Mouse (Mus musculus) lung, postnatal 0 days (tissue): ENCODE results near the gene Crtap. TPM values are rescaled to one million over a fixed set of nuclear protein-coding genes. Genes with fewer than 3 reads are reported as not detected.

Experiments
- ATAC-seq: fragments of 200-750 bp; cut with Nextera tagmentation; 2 replicates; pipeline ENCODE4 v1.8.0; 2017; ENCODE audit warnings: moderate library complexity
- DNase-seq: peaks from one replicate; pipeline ENCODE4 v3.0.0-alpha.2; 2016; ENCODE audit warnings: low spot score
- H3K27ac ChIP-seq: fragments of 300-500 bp; sonication (generic); 2 replicates; pipeline ENCODE4 v1.5.1; 2014; ENCODE audit warnings: antibody characterized with exemption, mild to moderate bottlenecking, low read length, mixed read lengths
- H3K27me3 ChIP-seq: fragments of 300-500 bp; sonication (generic); replicated peaks from 2 replicates; pipeline ENCODE4 v1.6.1; 2014; ENCODE audit warnings: low read length, mixed read lengths; ENCODE audit not compliant: insufficient read depth
- H3K36me3 ChIP-seq: fragments of 300-500 bp; sonication (generic); 2 replicates; pipeline ENCODE4 v1.6.1; 2014; ENCODE audit warnings: low read length, mixed read lengths; ENCODE audit not compliant: insufficient read depth
- H3K4me1 ChIP-seq: fragments of 300-500 bp; sonication (generic); 2 replicates; pipeline ENCODE4 v1.6.1; 2014; ENCODE audit warnings: antibody characterized with exemption, low read depth, low read length, mixed read lengths; ENCODE audit not compliant: insufficient read depth
- H3K4me2 ChIP-seq: fragments of 300-500 bp; sonication (generic); replicated peaks from 2 replicates; pipeline ENCODE4 v1.6.1; 2014; ENCODE audit warnings: low read depth, mild to moderate bottlenecking, low read length, moderate library complexity, mixed read lengths
- H3K4me3 ChIP-seq: fragments of 300-500 bp; sonication (generic); 2 replicates; pipeline ENCODE4 v1.5.1; 2014; ENCODE audit warnings: low read depth, low read length
- H3K9ac ChIP-seq: fragments of 300-500 bp; sonication (generic); replicated peaks from 2 replicates; pipeline ENCODE4 v1.6.1; 2014; ENCODE audit warnings: low read depth, mild to moderate bottlenecking
- H3K9me3 ChIP-seq: fragments of 300-500 bp; sonication (generic); 2 replicates; pipeline ENCODE4 v1.6.1; 2016; ENCODE audit warnings: low read length, mixed read lengths
- CTCF ChIP-seq: IDR thresholded peaks from 2 replicates; pipeline ENCODE4 v1.5.1; 2016; ENCODE audit warnings: antibody characterized with exemption, mild to moderate bottlenecking
- EP300 ChIP-seq: IDR thresholded peaks from 2 replicates; pipeline ENCODE4 v1.6.1; 2016; ENCODE audit warnings: antibody characterized with exemption, mild to moderate bottlenecking, control low read depth
- WGBS: fragments of 180-500 bp; shearing (Covaris S2); extraction: QIAGEN DNeasy Blood & Tissue Kit; methylation state at CpG from one replicate; pipeline ENCODE4 v1.1.7; 2014; 5-methylcytosine and 5-hydroxymethylcytosine counted together
- polyA plus RNA-seq: library from polyadenylated mRNA; unstranded; fragments of >200 nt; fragmentation: Nextera tagmentation; extraction: Ambion mirVana; gene quantifications from 2 replicates; pipeline ENCODE4 v1.2.1, GENCODE M21; 2015

The Crtap gene
- polyA plus RNA-seq, 1 experiment from 2014 or later = 83.8 TPM

DNA sequence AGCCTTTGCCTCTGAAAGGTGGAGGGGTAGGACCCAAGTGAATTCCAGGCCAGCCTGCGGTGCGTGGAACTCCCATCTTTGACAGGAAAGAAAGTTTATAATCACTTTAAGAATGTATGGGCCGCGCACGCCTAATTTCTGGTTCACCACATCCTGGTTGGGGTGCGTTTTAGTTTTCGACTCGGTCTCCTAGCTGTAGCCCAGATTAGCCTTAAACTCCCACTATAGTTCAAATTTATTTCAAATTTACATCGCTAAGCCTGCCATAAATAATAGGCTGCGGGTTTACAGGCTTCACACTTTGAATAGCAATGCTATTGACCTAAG, 237 bp upstream of the Crtap start:
- H3K4me2 ChIP-seq = peak overlapping the region; percentile 99
- no peaks in the 10 kb centered on the region for H3K4me1 ChIP-seq
- no peaks in the 10 kb centered on the region for H3K27me3 ChIP-seq
- no peaks in the 10 kb centered on the region for H3K36me3 ChIP-seq
- DNase-seq (no peak), ATAC-seq (no peak)
- peak overlapping the region; percentile 63 for H3K4me3 ChIP-seq
- H3K27ac ChIP-seq = peak overlapping the region; percentile 74; the same call in 1 of the 2 replicates
- TF ChIP-seq CTCF (no peak), EP300 (no peak)
- H3K9me3 ChIP-seq = no peaks in the 10 kb centered on the region
- peak overlapping the region; percentile 56 for H3K9ac ChIP-seq
- WGBS = 3% methylated on average over 10 of the region's 10 CpGs

- Histone ChIP-seq H3K9ac (no peak overlapping the region), H3K27ac (0 out of 2 replicates have a peak overlapping the region, but pooled peaks have one; percentile 74), H3K36me3 (no peaks in the 10 kb centered on the region), H3K4me1 (no peaks in the 10 kb centered on the region), H3K9me3 (no peaks in the 10 kb centered on the region), H3K4me2 (peak overlapping the region; percentile 99), H3K27me3 (no peaks in the 10 kb centered on the region), H3K4me3 (peak overlapping the region; percentile 63)
- peak; percentile 61 for TF ChIP-seq CTCF
- TF ChIP-seq EP300 = no peak
- peak; percentile 8; the same call in 1 of the 2 replicates for ATAC-seq
- DNase-seq = peak; percentile 28
- WGBS = 73% methylated on average over 8 of the region's 8 CpGs
Measured at GRCm38 (mm10) chr9:114389371-114389904, 1.0 kb downstream of the Crtap start.

GRCm38 (mm10) chr9:114388701-114389370, 1.6 kb downstream of the Crtap start:
- Histone ChIP-seq H3K27me3 (no peaks in the 10 kb centered on the region), H3K4me2 (no peak overlapping the region), H3K4me1 (no peaks in the 10 kb centered on the region), H3K36me3 (no peaks in the 10 kb centered on the region), H3K27ac (no peak overlapping the region), H3K4me3 (no peak overlapping the region), H3K9ac (no peak overlapping the region), H3K9me3 (no peaks in the 10 kb centered on the region)
- TF ChIP-seq EP300 = no peak
- TF ChIP-seq CTCF = no peak
- no peak for DNase-seq
- no peak for ATAC-seq
- WGBS = 46% methylated on average over 3 of the region's 3 CpGs

GRCm38 (mm10) chr9:114388288-114388687, 2.2 kb downstream of the Crtap start:
- 79% methylated on average over 8 of the region's 8 CpGs for WGBS

DNA sequence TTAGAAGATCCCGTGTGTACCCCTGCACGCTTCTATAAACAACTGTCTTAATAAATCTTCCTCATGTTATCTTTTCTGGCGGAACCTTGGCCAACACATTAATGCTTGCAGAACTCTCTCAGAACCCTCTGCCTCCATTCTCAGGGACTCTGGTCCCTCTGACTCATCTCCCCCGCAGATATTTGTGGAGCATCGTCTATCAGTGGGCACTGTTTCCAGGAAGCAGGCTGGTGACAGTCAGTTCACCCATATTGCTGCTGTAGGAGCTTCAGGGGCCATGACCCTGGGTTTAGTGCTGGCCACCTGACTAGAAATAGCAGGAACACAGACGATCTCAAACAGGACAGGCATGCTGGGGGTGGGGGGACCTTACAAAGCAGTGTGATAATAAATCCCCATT, 3.4 kb downstream of the Crtap start:
- Histone ChIP-seq H3K4me3 (no peak overlapping the region), H3K27ac (no peak overlapping the region), H3K4me1 (no peaks in the 10 kb centered on the region), H3K36me3 (no peaks in the 10 kb centered on the region), H3K9ac (no peak overlapping the region), H3K4me2 (no peak overlapping the region), H3K27me3 (no peaks in the 10 kb centered on the region), H3K9me3 (no peaks in the 10 kb centered on the region)
- WGBS = 48% methylated on average over 6 of the region's 6 CpGs
- DNase-seq (no peak), ATAC-seq (no peak)
- no peak for TF ChIP-seq EP300
- TF ChIP-seq CTCF = no peak

More at GRCm38 (mm10) chr9:114388288-114388687, 2.2 kb downstream of the Crtap start:
- Histone ChIP-seq H3K36me3 (no peaks in the 10 kb centered on the region), H3K27ac (no peak overlapping the region), H3K4me1 (no peaks in the 10 kb centered on the region), H3K4me2 (no peak overlapping the region), H3K27me3 (no peaks in the 10 kb centered on the region), H3K4me3 (no peak overlapping the region), H3K9me3 (no peaks in the 10 kb centered on the region), H3K9ac (no peak overlapping the region)
- no peak for TF ChIP-seq EP300
- no peak for TF ChIP-seq CTCF
- ATAC-seq = no peak
- no peak for DNase-seq

DNA sequence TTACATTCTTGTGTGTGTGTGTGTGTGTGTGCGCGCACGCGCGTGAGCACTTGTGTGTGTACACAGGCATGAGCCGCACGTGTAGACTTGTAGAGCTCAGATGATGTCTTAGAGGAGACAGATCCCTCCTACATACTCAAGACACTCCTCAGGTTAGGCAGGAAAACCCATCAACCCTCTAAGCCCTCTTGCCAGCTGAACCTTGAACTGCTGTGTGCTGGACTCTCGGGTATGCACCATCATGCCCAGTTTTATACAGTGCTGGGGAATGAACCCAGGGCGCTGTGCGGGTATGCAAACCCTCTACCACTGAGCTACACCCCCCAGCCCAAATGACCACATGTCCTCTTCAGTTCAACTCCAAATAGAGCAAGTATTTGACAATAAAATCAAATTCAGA, 5.3 kb downstream of the Crtap start:
- 93% methylated on average over 10 of the region's 10 CpGs for WGBS
- Histone ChIP-seq H3K27me3 (no peaks in the 10 kb centered on the region), H3K27ac (no peak overlapping the region), H3K4me3 (no peak overlapping the region), H3K9ac (no peak overlapping the region), H3K4me1 (no peaks in the 10 kb centered on the region), H3K9me3 (no peaks in the 10 kb centered on the region), H3K4me2 (no peak overlapping the region), H3K36me3 (no peaks in the 10 kb centered on the region)
- ATAC-seq (no peak), DNase-seq (no peak)
- TF ChIP-seq EP300 (no peak), CTCF (no peak)

- no peaks in the 10 kb centered on the region for H3K27me3 ChIP-seq
- no peak for ATAC-seq
- no peak overlapping the region for H3K27ac ChIP-seq
- WGBS = 88% methylated on average over 24 of the region's 24 CpGs
- TF ChIP-seq EP300 = no peak
- TF ChIP-seq CTCF = no peak
- DNase-seq = no peak
- no peaks in the 10 kb centered on the region for H3K9me3 ChIP-seq
- H3K4me2 ChIP-seq = no peak overlapping the region
- H3K4me3 ChIP-seq = no peak overlapping the region
- no peaks in the 10 kb centered on the region for H3K4me1 ChIP-seq
- no peak overlapping the region for H3K9ac ChIP-seq
- no peaks in the 10 kb centered on the region for H3K36me3 ChIP-seq
Measured at GRCm38 (mm10) chr9:114384691-114385090, 5.8 kb downstream of the Crtap start.
